Mouse (Mus musculus): Measurements from ENCODE around the gene Hbp1. TPM values are rescaled to one million over a fixed set of nuclear protein-coding genes. Genes with fewer than 3 reads are reported as not detected.

The Hbp1 gene
- total and polyA plus RNA-seq, 3 experiments: 58.2 to 67.2 (median 65.4) TPM

DNA sequence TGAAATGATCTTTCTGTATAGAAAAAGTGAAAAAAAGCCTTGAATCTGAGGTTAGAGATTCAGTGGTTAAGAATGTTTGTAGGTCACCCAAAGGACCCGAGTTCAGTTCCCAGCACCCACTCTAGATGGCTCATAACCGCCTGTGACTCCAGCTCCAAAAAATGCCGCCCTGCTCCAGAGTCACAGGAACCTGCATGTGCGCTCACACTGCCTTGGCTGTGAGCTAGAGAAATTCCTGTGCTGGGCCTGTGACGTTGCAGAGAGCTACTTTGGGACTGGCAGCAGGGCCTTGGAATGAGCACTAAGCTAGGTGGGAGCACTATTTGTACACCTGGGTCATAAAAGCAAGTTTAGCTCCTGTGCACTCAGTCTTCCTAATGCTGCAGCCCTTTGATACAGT, 33.6 kb downstream of the Hbp1 start:
- WGBS: 70% methylated on average over 5 of the region's 5 CpGs

GRCm38 (mm10) chr12:31913614-31914013, 36.7 kb downstream of the Hbp1 start:
- H3K27ac ChIP-seq: peak overlapping the region; percentile 61
- H3K4me3 ChIP-seq: no peak overlapping the region
- H3K36me3 ChIP-seq (ENCODE audit: control insufficient read depth, insufficient read depth, low read length): no peaks in the 10 kb centered on the region
- H3K4me1 ChIP-seq (ENCODE audit: control insufficient read depth, insufficient read depth, low read length): 0 out of 2 replicates have a peak, but pooled peaks cover 2% of the 10 kb centered on the region
- no peak overlapping the region for H3K9ac ChIP-seq (ENCODE audit: low read depth, low read length)
- intact Hi-C loops (cut with DNase I): no loop called here
- no peaks in the 10 kb centered on the region for H3K79me2 ChIP-seq (replicated peaks; ENCODE audit: control insufficient read depth, insufficient read depth, low read length)
- TF ChIP-seq CTCF (IDR thresholded peaks at IDR 0.05) (no peak), POLR2A (IDR thresholded peaks at IDR 0.05; ENCODE audit: insufficient read depth, low read depth, low read length) (no peak)
- peak; percentile 46 to 68 for DNase-seq
- no peaks in the 10 kb centered on the region for H3K27me3 ChIP-seq (ENCODE audit: control insufficient read depth, insufficient read depth, low read length)
- 34% methylated on average over 4 of the region's 4 CpGs for WGBS

More for the DNA sequence above, 33.6 kb downstream of the Hbp1 start:
- Histone ChIP-seq H3K79me2 (replicated peaks; ENCODE audit: control insufficient read depth, insufficient read depth, low read length) (no peaks in the 10 kb centered on the region), H3K27ac (peak overlapping the region; percentile 73), H3K27me3 (ENCODE audit: control insufficient read depth, insufficient read depth, low read length) (no peaks in the 10 kb centered on the region), H3K4me1 (ENCODE audit: control insufficient read depth, insufficient read depth, low read length) (0 out of 2 replicates have a peak, but pooled peaks cover 2% of the 10 kb centered on the region), H3K36me3 (ENCODE audit: control insufficient read depth, insufficient read depth, low read length) (no peaks in the 10 kb centered on the region), H3K9ac (ENCODE audit: low read depth, low read length) (no peak overlapping the region), H3K4me3 (no peak overlapping the region)
- peak in 1 of 2 experiments; percentile 39 for DNase-seq
- no peak for TF ChIP-seq POLR2A (IDR thresholded peaks at IDR 0.05; ENCODE audit: insufficient read depth, low read depth, low read length)
- no peak for TF ChIP-seq CTCF (IDR thresholded peaks at IDR 0.05)
- TF ChIP-seq EP300 (IDR thresholded peaks at IDR 0.05; ENCODE audit: insufficient read depth, low read depth, low read length): no peak
- intact Hi-C loops (cut with DNase I): loop anchor here (5.0 kb wide), 1 partner anchor 69 kb away; no protein-coding TSS in a partner anchor

GRCm38 (mm10) chr12:31912966-31913551, 37.3 kb downstream of the Hbp1 start:
- DNase-seq: no peak
- no peak overlapping the region for H3K9ac ChIP-seq (ENCODE audit: low read depth, low read length)
- 86% methylated on average over 6 of the region's 6 CpGs for WGBS
- no peak for TF ChIP-seq CTCF (IDR thresholded peaks at IDR 0.05)
- TF ChIP-seq POLR2A (IDR thresholded peaks at IDR 0.05; ENCODE audit: insufficient read depth, low read depth, low read length): no peak
- no peak for TF ChIP-seq EP300 (IDR thresholded peaks at IDR 0.05; ENCODE audit: insufficient read depth, low read depth, low read length)
- H3K79me2 ChIP-seq (replicated peaks; ENCODE audit: control insufficient read depth, insufficient read depth, low read length): no peaks in the 10 kb centered on the region
- H3K36me3 ChIP-seq (ENCODE audit: control insufficient read depth, insufficient read depth, low read length): no peaks in the 10 kb centered on the region
- intact Hi-C loops (cut with DNase I): no loop called here
- H3K4me3 ChIP-seq: no peak overlapping the region
- no peaks in the 10 kb centered on the region for H3K27me3 ChIP-seq (ENCODE audit: control insufficient read depth, insufficient read depth, low read length)
- peak overlapping the region; percentile 61 for H3K27ac ChIP-seq
- 0 out of 2 replicates have a peak, but pooled peaks cover 2% of the 10 kb centered on the region for H3K4me1 ChIP-seq (ENCODE audit: control insufficient read depth, insufficient read depth, low read length)

DNA sequence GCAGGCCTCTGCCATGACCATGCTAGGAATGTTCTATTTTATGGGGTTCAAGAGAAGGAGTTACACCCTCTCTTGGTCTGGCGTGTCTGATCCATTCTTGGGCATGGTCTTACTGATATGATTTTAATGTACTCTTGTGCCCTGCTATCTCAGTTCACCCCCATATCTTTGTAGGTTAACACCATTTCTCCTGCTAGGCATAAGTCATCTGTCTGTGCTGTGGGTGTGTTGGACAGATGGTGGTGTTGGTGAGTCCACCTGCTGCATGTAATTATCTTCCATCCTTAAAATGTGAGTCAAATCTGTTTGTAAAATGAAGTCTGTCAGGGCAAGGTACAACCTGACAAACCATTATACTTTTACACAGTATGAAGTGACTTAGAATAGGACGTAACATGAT, 42.9 kb downstream of the Hbp1 start:
- H3K36me3 ChIP-seq (ENCODE audit: control insufficient read depth, insufficient read depth, low read length): no peaks in the 10 kb centered on the region
- intact Hi-C loops (cut with DNase I): no loop called here
- no peak overlapping the region for H3K4me3 ChIP-seq
- no peak for DNase-seq
- WGBS: 94% methylated on average over 2 of the region's 2 CpGs
- no peaks in the 10 kb centered on the region for H3K27me3 ChIP-seq (ENCODE audit: control insufficient read depth, insufficient read depth, low read length)
- H3K9ac ChIP-seq (ENCODE audit: low read depth, low read length): no peak overlapping the region
- no peaks in the 10 kb centered on the region for H3K79me2 ChIP-seq (replicated peaks; ENCODE audit: control insufficient read depth, insufficient read depth, low read length)
- H3K27ac ChIP-seq: no peak overlapping the region
- H3K4me1 ChIP-seq (ENCODE audit: control insufficient read depth, insufficient read depth, low read length): no peaks in the 10 kb centered on the region
- TF ChIP-seq EP300 (IDR thresholded peaks at IDR 0.05; ENCODE audit: insufficient read depth, low read depth, low read length) (no peak), POLR2A (IDR thresholded peaks at IDR 0.05; ENCODE audit: insufficient read depth, low read depth, low read length) (no peak), CTCF (IDR thresholded peaks at IDR 0.05) (no peak)

GRCm38 (mm10) chr12:31905696-31906551, 44.4 kb downstream of the Hbp1 start:
- Histone ChIP-seq H3K4me3 (no peak overlapping the region), H3K9ac (ENCODE audit: low read depth, low read length) (no peak overlapping the region), H3K4me1 (ENCODE audit: control insufficient read depth, insufficient read depth, low read length) (no peaks in the 10 kb centered on the region), H3K27ac (no peak overlapping the region), H3K79me2 (replicated peaks; ENCODE audit: control insufficient read depth, insufficient read depth, low read length) (no peaks in the 10 kb centered on the region), H3K27me3 (ENCODE audit: control insufficient read depth, insufficient read depth, low read length) (no peaks in the 10 kb centered on the region), H3K36me3 (ENCODE audit: control insufficient read depth, insufficient read depth, low read length) (no peaks in the 10 kb centered on the region)
- no peak for DNase-seq
- TF ChIP-seq EP300 (IDR thresholded peaks at IDR 0.05; ENCODE audit: insufficient read depth, low read depth, low read length) (no peak), POLR2A (IDR thresholded peaks at IDR 0.05; ENCODE audit: insufficient read depth, low read depth, low read length) (no peak), CTCF (IDR thresholded peaks at IDR 0.05) (no peak)
- intact Hi-C loops (cut with DNase I): no loop called here
- WGBS: 65% methylated on average over 6 of the region's 6 CpGs

Measured in heart, adult 2 months (tissue).